In genomic region chrX:53269289-53270062, GRCm38 (mm10) we compare ENCODE assay signal across 8 mouse cellular contexts. TPM values are rescaled to one million over a fixed set of nuclear protein-coding genes. Genes with fewer than 3 reads are reported as not detected.
A peak's percentile ranks its signal among the peaks of the same experiment; 100 is the strongest.
DNase-seq lines count a peak whose midpoint lies in the region; ATAC-seq and TF ChIP-seq lines count a peak whose summit lies in the region.

Gene Fam122b (minus strand): TSS chrX:53269805.

- no peaks in the 10 kb centered on the region; the same call in 1 of the 2 replicates for H3K27me3 ChIP-seq in embryonic facial prominence, embryonic 13.5 days
- no peaks in the 10 kb centered on the region for H3K27me3 ChIP-seq in limb, embryonic 14.5 days (ENCODE audit: control insufficient read depth, insufficient read depth, low read length)
- no peaks in the 10 kb centered on the region for H3K27me3 ChIP-seq in midbrain, postnatal 0 days (ENCODE audit: insufficient read depth, low read length)

- H3K4me1 ChIP-seq in embryonic facial prominence, embryonic 13.5 days: no peaks in the 10 kb centered on the region
- H3K4me1 ChIP-seq in limb, embryonic 14.5 days (ENCODE audit: control insufficient read depth, insufficient read depth, low read length): no peaks in the 10 kb centered on the region
- H3K4me1 ChIP-seq in midbrain, postnatal 0 days (ENCODE audit: insufficient read depth, low read length): no peaks in the 10 kb centered on the region

- peak within 1 kb of the TSS; percentile 75 for H3K27ac ChIP-seq in embryonic facial prominence, embryonic 13.5 days
- H3K27ac ChIP-seq in limb, embryonic 14.5 days (replicated peaks; ENCODE audit: low read depth, low read length): 0 out of 2 replicates have a peak within 1 kb of the TSS, but pooled peaks have one; percentile 13
- no peak within 1 kb of the TSS for H3K27ac ChIP-seq in midbrain, postnatal 0 days (ENCODE audit: low read depth, low read length)

- H3K9ac ChIP-seq in embryonic facial prominence, embryonic 13.5 days: peak within 1 kb of the TSS; percentile 65
- peak within 1 kb of the TSS; percentile 58 for H3K9ac ChIP-seq in limb, embryonic 14.5 days (ENCODE audit: low read depth, low read length, severe bottlenecking)
- H3K9ac ChIP-seq in midbrain, postnatal 0 days (replicated peaks; ENCODE audit: low read length, poor library complexity, severe bottlenecking): peak within 1 kb of the TSS; percentile 33; the same call in 1 of the 2 replicates

- no peak for TF ChIP-seq CTCF in midbrain, postnatal 0 days (IDR thresholded peaks at IDR 0.05)

- H3K9me3 ChIP-seq in embryonic facial prominence, embryonic 13.5 days: no peaks in the 10 kb centered on the region
- no peaks in the 10 kb centered on the region for H3K9me3 ChIP-seq in limb, embryonic 14.5 days (ENCODE audit: control insufficient read depth, low read length)
- H3K9me3 ChIP-seq in midbrain, postnatal 0 days (ENCODE audit: low read length): no peaks in the 10 kb centered on the region

- H3K4me3 ChIP-seq in embryonic facial prominence, embryonic 13.5 days: peak within 1 kb of the TSS; percentile 61
- H3K4me3 ChIP-seq in limb, embryonic 14.5 days (replicated peaks; ENCODE audit: low read length): peak within 1 kb of the TSS; percentile 55
- H3K4me3 ChIP-seq in midbrain, postnatal 0 days (ENCODE audit: low read depth, low read length): peak within 1 kb of the TSS; percentile 54

- peak; percentile 83 for DNase-seq in 3134 (ENCODE audit: extremely low read depth, insufficient read length, low spot score)
- peak; percentile 91 to 92 for DNase-seq in adrenal gland, postnatal 36 days
- peak; percentile 88 for DNase-seq in heart, adult 8-10 months (ENCODE audit: low spot score)
- DNase-seq in kidney, adult 9 months: peak; percentile 93
- DNase-seq in limb, embryonic 14.5 days (ENCODE audit: low spot score): peak; percentile 92
- DNase-seq in midbrain, postnatal 0 days (ENCODE audit: low spot score): peak; percentile 95
- DNase-seq in spleen, postnatal 14 days (ENCODE audit: low spot score in 2 of 2): peak; percentile 75 to 82

- ATAC-seq in embryonic facial prominence, embryonic 13.5 days (ENCODE audit: insufficient number of reproducible peaks, insufficient read depth, low FRiP score, low TSS enrichment, low read depth): peak; percentile 80; the same call in 1 of the 2 replicates
- ATAC-seq in limb, embryonic 14.5 days (ENCODE audit: low FRiP score, low read depth): peak; percentile 84
- ATAC-seq in midbrain, postnatal 0 days (ENCODE audit: low FRiP score): peak; percentile 93

- H3K36me3 ChIP-seq in embryonic facial prominence, embryonic 13.5 days: no peaks in the 10 kb centered on the region
- H3K36me3 ChIP-seq in limb, embryonic 14.5 days (ENCODE audit: control insufficient read depth, insufficient read depth, low read length): no peaks in the 10 kb centered on the region
- H3K36me3 ChIP-seq in midbrain, postnatal 0 days (ENCODE audit: insufficient read depth, low read length): no peaks in the 10 kb centered on the region

- TF ChIP-seq POLR2A in limb, embryonic 14.5 days (IDR thresholded peaks at IDR 0.05; ENCODE audit: borderline replicate concordance, extremely low read depth, insufficient read depth, insufficient read length): no peak

- WGBS in embryonic facial prominence, embryonic 13.5 days: 27% methylated on average over 39 of the region's 40 CpGs
- 26% methylated on average over 29 of the region's 40 CpGs for WGBS in limb, embryonic 14.5 days
- WGBS in midbrain, postnatal 0 days: 28% methylated on average over 35 of the region's 40 CpGs

- peak within 1 kb of the TSS; percentile 71 for H3K4me2 ChIP-seq in embryonic facial prominence, embryonic 13.5 days
- peak within 1 kb of the TSS; percentile 69 for H3K4me2 ChIP-seq in limb, embryonic 14.5 days (replicated peaks; ENCODE audit: low read depth, low read length, severe bottlenecking)
- peak within 1 kb of the TSS; percentile 68 for H3K4me2 ChIP-seq in midbrain, postnatal 0 days (ENCODE audit: low read depth, low read length, poor library complexity, severe bottlenecking)

RNA-seq across cellular contexts. Expression of gene Fam122b, which starts in this region (rescaled TPM):
- 1 to 10 TPM; 6.6 to 8.9 TPM for total RNA-seq in adrenal gland, postnatal 36 days (2021)
- 9.1 and 11.0 TPM in 2 replicates for polyA plus RNA-seq in embryonic facial prominence, embryonic 13.5 days (2015; fragmentation: Nextera tagmentation; extraction: Ambion mirVana)
- 1 to 10 TPM; 1.9 to 4.8 (median 3.3) TPM for total RNA-seq in heart, adult 8-10 months (2022)
- polyA plus RNA-seq in limb, embryonic 14.5 days (2012; rRNA removed): 19.3 and 19.9 TPM in 2 replicates
- polyA plus RNA-seq in limb, embryonic 14.5 days (2014; fragmentation: Nextera tagmentation; extraction: Ambion mirVana): 15.3 and 15.9 TPM in 2 replicates
- 1.1 and 3.8 TPM in 2 replicates for total RNA-seq in midbrain, postnatal 0 days (2014; rRNA removed)
- 2.0 and 3.0 TPM in 2 replicates for polyA plus RNA-seq in midbrain, postnatal 0 days (2015; fragmentation: Nextera tagmentation; extraction: Ambion mirVana)
